Mouse (Mus musculus): ENCODE measurements around the gene Lax1. TPM values are rescaled to one million over a fixed set of nuclear protein-coding genes. Genes with fewer than 3 reads are reported as not detected.

The Lax1 gene
- polyA plus RNA-seq, 1 experiment from 2014 or later = 0.20 TPM

- Histone ChIP-seq H3K9me3 (no peaks in the 10 kb centered on the region), H3K4me2 (peak within 1 kb of the TSS; percentile 90), H3K4me3 (replicated peaks) (peak within 1 kb of the TSS; percentile 88), H3K27me3 (no peaks in the 10 kb centered on the region), H3K9ac (peak within 1 kb of the TSS; percentile 86), H3K27ac (peak within 1 kb of the TSS; percentile 91), H3K36me3 (replicated peaks) (peaks cover 29% of the 10 kb centered on the region), H3K4me1 (peaks cover 39% of the 10 kb centered on the region)
- ATAC-seq (ENCODE audit: low FRiP score) = peak; percentile 85
- 2% methylated on average over 40 of the region's 41 CpGs for WGBS
Observed at GRCm38 (mm10) chr1:133660466-133661202, 29.3 kb downstream of the Lax1 start, which contains the start of gene Zbed6. Gene Zbed6, minus strand, starts transcription at chr1:133660885.

DNA sequence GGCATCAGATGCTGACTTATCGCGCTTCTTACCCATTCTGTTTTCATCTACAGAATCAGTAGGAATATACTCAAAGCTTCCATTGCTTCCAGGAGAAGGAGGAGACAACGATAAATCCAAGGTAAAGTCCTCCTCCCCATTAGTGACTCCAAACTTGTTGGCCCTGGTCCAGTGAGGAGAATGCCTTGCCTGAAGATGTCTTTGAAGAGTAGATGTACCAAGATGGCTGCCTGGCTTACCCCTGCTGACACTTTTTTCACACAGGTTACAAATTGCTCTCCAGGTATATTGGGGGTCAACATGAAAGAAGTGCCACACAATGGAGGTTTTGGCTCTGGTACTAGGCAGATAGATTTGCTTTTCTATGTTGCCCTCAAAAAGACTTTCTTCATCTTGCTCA is 31.0 kb downstream of the Lax1 start:
- WGBS = 90% methylated on average over 3 of the region's 3 CpGs
- H3K9me3 ChIP-seq = no peaks in the 10 kb centered on the region
- ATAC-seq (ENCODE audit: low FRiP score) = no peak
- H3K27me3 ChIP-seq = no peaks in the 10 kb centered on the region
- peaks cover 39% of the 10 kb centered on the region for H3K4me1 ChIP-seq
- no peak overlapping the region for H3K9ac ChIP-seq
- H3K4me3 ChIP-seq (replicated peaks) = no peak overlapping the region
- peak overlapping the region; percentile 90; the same call in 1 of the 2 replicates for H3K4me2 ChIP-seq
- H3K36me3 ChIP-seq (replicated peaks) = peaks cover 32% of the 10 kb centered on the region
- no peak overlapping the region for H3K27ac ChIP-seq

GRCm38 (mm10) chr1:133656811-133657210 is 33.1 kb downstream of the Lax1 start:
- Histone ChIP-seq H3K27ac (no peak overlapping the region), H3K4me2 (no peak overlapping the region), H3K9ac (no peak overlapping the region), H3K27me3 (no peaks in the 10 kb centered on the region), H3K4me1 (peaks cover 39% of the 10 kb centered on the region), H3K4me3 (replicated peaks) (no peak overlapping the region), H3K9me3 (no peaks in the 10 kb centered on the region), H3K36me3 (replicated peaks) (peaks cover 33% of the 10 kb centered on the region)
- no peak for ATAC-seq (ENCODE audit: low FRiP score)
- WGBS = 87% methylated on average over 5 of the region's 5 CpGs

- no peak overlapping the region for H3K4me3 ChIP-seq (replicated peaks)
- WGBS = 92% methylated on average over 1 of the region's 1 CpGs
- H3K4me2 ChIP-seq = no peak overlapping the region
- H3K4me1 ChIP-seq = peaks cover 16% of the 10 kb centered on the region
- no peaks in the 10 kb centered on the region for H3K9me3 ChIP-seq
- H3K27me3 ChIP-seq = no peaks in the 10 kb centered on the region
- H3K27ac ChIP-seq = no peak overlapping the region
- no peak for ATAC-seq (ENCODE audit: low FRiP score)
- H3K9ac ChIP-seq = no peak overlapping the region
- H3K36me3 ChIP-seq (replicated peaks) = peaks cover 26% of the 10 kb centered on the region
Observed at GRCm38 (mm10) chr1:133653033-133653432, 36.9 kb downstream of the Lax1 start.

DNA sequence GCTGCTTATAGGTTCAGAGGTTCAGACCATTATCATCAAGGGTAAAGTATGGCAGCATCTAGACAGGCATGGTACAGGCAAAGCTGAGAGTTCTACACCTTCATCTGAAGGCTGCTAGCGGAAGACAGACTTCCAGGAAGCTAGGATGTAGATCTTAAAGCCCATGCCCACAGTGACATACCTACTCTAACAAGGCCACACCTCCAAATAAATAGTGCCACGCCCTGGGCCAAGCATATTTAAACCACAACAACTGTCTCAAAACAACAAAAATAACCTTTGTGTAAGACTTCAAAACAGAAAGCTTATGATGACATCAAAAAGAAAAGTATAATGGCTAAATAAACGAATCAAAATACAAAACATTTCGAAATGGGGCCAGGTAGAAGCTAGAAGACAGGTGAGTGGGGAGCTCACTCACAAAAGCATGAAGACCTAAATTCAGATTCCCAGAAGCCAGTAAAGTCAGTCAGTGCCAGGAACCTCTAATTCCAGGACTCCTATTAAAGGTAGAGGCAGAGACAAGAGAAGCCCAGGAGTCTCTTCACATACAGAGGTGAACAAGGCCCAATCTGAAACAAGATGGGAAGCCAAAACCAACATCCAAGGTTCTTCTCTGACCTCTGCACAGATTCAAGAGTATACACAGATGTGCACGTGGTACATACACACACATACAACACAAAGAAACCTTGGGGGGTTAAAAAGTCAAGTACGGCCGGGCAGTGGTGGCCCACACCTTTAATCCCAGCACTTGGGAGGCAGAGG is 39.4 kb downstream of the Lax1 start:
- H3K27me3 ChIP-seq = no peaks in the 10 kb centered on the region
- no peaks in the 10 kb centered on the region for H3K9me3 ChIP-seq
- H3K36me3 ChIP-seq (replicated peaks) = peaks cover 32% of the 10 kb centered on the region
- H3K27ac ChIP-seq = no peak overlapping the region
- H3K4me2 ChIP-seq = no peak overlapping the region
- no peak overlapping the region for H3K4me3 ChIP-seq (replicated peaks)
- ATAC-seq (ENCODE audit: low FRiP score) = no peak
- H3K9ac ChIP-seq = no peak overlapping the region
- WGBS = 93% methylated on average over 7 of the region's 7 CpGs
- H3K4me1 ChIP-seq = no peaks in the 10 kb centered on the region; the same call in 1 of the 2 replicates

DNA sequence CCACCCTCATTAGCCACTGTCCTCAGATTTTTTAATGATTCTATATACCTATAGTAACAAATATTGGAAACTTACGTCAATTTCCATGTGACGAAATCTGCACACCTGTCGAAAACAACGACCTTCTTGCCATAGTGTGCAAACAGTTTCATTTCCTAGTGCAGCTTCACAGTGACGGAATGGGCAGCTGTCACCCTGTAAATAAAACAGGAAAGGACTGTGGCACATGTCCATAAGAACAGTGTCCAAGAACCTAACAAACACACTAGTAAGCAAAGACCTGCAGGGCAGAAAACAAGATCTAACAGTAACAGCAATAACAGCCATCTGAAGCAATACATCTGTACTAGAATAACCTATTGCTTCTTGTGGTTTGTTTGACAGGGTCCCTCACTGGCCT is 44.3 kb downstream of the Lax1 start:
- no peaks in the 10 kb centered on the region for H3K4me1 ChIP-seq
- H3K4me3 ChIP-seq (replicated peaks) = no peak overlapping the region
- H3K9me3 ChIP-seq = no peaks in the 10 kb centered on the region
- no peak overlapping the region for H3K9ac ChIP-seq
- no peak for ATAC-seq (ENCODE audit: low FRiP score)
- no peak overlapping the region for H3K27ac ChIP-seq
- H3K36me3 ChIP-seq (replicated peaks) = peaks cover 71% of the 10 kb centered on the region
- no peaks in the 10 kb centered on the region for H3K27me3 ChIP-seq
- no peak overlapping the region for H3K4me2 ChIP-seq
- 93% methylated on average over 5 of the region's 5 CpGs for WGBS

DNA sequence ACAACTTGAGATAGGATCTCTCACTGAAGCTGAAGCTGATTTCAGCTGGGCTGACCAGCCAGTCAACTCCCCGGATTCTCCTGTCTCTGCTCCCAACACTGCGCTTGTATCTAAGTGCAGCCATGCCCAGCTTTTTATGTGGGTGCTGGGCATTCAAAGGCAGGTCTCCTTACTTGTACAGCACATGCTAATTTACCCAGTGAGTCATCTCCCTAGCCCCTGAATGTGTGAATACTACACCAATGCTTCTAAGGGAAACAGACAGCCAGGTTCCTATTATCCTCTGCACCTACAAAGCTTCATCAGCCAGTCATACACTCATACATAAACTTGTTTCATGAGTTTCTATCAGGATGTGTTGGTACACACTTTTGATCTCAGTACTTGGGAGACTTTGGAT is 48.7 kb downstream of the Lax1 start:
- H3K27ac ChIP-seq = no peak overlapping the region
- no peak overlapping the region for H3K4me2 ChIP-seq
- no peak overlapping the region for H3K9ac ChIP-seq
- H3K9me3 ChIP-seq = no peaks in the 10 kb centered on the region
- H3K4me3 ChIP-seq (replicated peaks) = no peak overlapping the region
- no peaks in the 10 kb centered on the region for H3K27me3 ChIP-seq
- 88% methylated on average over 2 of the region's 2 CpGs for WGBS
- no peaks in the 10 kb centered on the region for H3K4me1 ChIP-seq
- no peak for ATAC-seq (ENCODE audit: low FRiP score)
- H3K36me3 ChIP-seq (replicated peaks) = peaks cover 97% of the 10 kb centered on the region

- ATAC-seq (ENCODE audit: low FRiP score) = no peak
- H3K36me3 ChIP-seq (replicated peaks) = peaks cover 95% of the 10 kb centered on the region
- H3K9me3 ChIP-seq = no peaks in the 10 kb centered on the region
- WGBS = 92% methylated on average over 6 of the region's 6 CpGs
- H3K4me1 ChIP-seq = no peaks in the 10 kb centered on the region
- H3K27me3 ChIP-seq = no peaks in the 10 kb centered on the region
- no peak overlapping the region for H3K4me3 ChIP-seq (replicated peaks)
- no peak overlapping the region for H3K9ac ChIP-seq
- H3K4me2 ChIP-seq = no peak overlapping the region
- no peak overlapping the region for H3K27ac ChIP-seq
Observed at GRCm38 (mm10) chr1:133638517-133638916, 51.4 kb downstream of the Lax1 start.

- Histone ChIP-seq H3K4me1 (no peaks in the 10 kb centered on the region), H3K27ac (no peak overlapping the region), H3K9me3 (no peaks in the 10 kb centered on the region), H3K36me3 (replicated peaks) (peaks cover 89% of the 10 kb centered on the region), H3K27me3 (no peaks in the 10 kb centered on the region), H3K4me2 (no peak overlapping the region), H3K4me3 (replicated peaks) (no peak overlapping the region), H3K9ac (no peak overlapping the region)
- 93% methylated on average over 2 of the region's 2 CpGs for WGBS
- ATAC-seq (ENCODE audit: low FRiP score) = no peak
Observed at GRCm38 (mm10) chr1:133632168-133632567, 57.7 kb downstream of the Lax1 start.

Small RNA genes within 50 kb of the gene (microRNA-seq; reads per million reads assigned to microRNA genes)
- 1.7 reads per million for gene Mir6903

Other genes starting within 250 kb of the Lax1 start
- gene Snrpe, start 79.8 kb downstream of the Lax1 start, polyA plus RNA-seq (2016; fragmentation: Nextera tagmentation; extraction: Ambion mirVana) = 773 and 780 TPM in 2 replicates
- not detected in 2 replicates for gene Zbed6, start 29.2 kb downstream of the Lax1 start, polyA plus RNA-seq (2016; fragmentation: Nextera tagmentation; extraction: Ambion mirVana)
- gene Gm38394, start 28.8 kb downstream of the Lax1 start, polyA plus RNA-seq (2016; fragmentation: Nextera tagmentation; extraction: Ambion mirVana) = 6.3 and 6.4 TPM in 2 replicates
- 8.5 and 9.2 TPM in 2 replicates for gene Atp2b4, start 110.9 kb upstream of the Lax1 start, polyA plus RNA-seq (2016; fragmentation: Nextera tagmentation; extraction: Ambion mirVana)
- 2.6 and 3.2 TPM in 2 replicates for gene Optc, start 217.9 kb upstream of the Lax1 start, polyA plus RNA-seq (2016; fragmentation: Nextera tagmentation; extraction: Ambion mirVana)
- gene Prelp, start 231.3 kb upstream of the Lax1 start, polyA plus RNA-seq (2016; fragmentation: Nextera tagmentation; extraction: Ambion mirVana) = 2.0 and 2.1 TPM in 2 replicates

Measured in forebrain, embryonic 12.5 days (tissue).